Mouse (Mus musculus): ENCODE data around the gene Nr5a1. TPM values are rescaled to one million over a fixed set of nuclear protein-coding genes. Genes with fewer than 3 reads are reported as not detected.

The Nr5a1 gene
- total RNA-seq, 1 experiment: 0.13 TPM

DNA sequence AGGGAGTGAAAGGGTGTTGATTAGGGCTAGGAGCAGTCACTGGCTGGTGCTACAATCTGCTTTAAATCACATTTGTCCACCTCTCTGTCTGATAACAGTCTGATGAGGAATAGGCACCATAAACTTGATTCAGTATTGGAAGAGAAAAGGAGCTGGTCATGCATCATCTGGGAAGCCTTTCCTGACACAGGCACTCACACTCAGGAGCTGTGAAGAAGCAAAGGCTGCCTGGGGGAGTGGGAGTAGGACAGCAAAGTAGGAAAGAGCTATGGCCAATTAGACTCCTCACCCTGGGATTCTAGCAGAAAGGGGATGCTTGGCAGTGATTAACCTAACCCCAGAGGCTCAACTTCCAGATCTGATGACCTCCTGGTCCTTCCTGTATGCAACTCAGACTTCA, 21.4 kb upstream of the Nr5a1 start:
- no peak overlapping the region for H3K4me3 ChIP-seq (ENCODE audit: insufficient read depth in 1 of 2, low read depth in 1 of 2, low read length in 2 of 2, poor library complexity in 1 of 2, severe bottlenecking in 1 of 2)
- no peak for DNase-seq (ENCODE audit: low read depth, low spot score)
- H3K9ac ChIP-seq (ENCODE audit: insufficient read depth, low read depth, low read length, poor library complexity, severe bottlenecking): no peak overlapping the region
- no peak overlapping the region for H3K27ac ChIP-seq (ENCODE audit: insufficient read depth, low read depth, low read length, poor library complexity, severe bottlenecking)
- in situ Hi-C loops (cut with MboI; ENCODE audit: low sequenced_read_pairs in 2 of 2, unreplicated experiment in 2 of 2): no loop called here
- no peak for TF ChIP-seq ZC3H11A (IDR thresholded peaks at IDR 0.05; ENCODE audit: borderline replicate concordance, low read depth, low read length)
- TF ChIP-seq ZNF384 (IDR thresholded peaks at IDR 0.05; ENCODE audit: low read depth, low read length): no peak
- TF ChIP-seq MAFK (IDR thresholded peaks at IDR 0.05; ENCODE audit: insufficient read depth, low read depth, low read length): no peak
- TF ChIP-seq HCFC1 (IDR thresholded peaks at IDR 0.05; ENCODE audit: borderline replicate concordance, insufficient read depth, low read length): no peak
- TF ChIP-seq CHD2 (IDR thresholded peaks at IDR 0.05; ENCODE audit: low read depth, low read length): no peak
- peaks cover 1 to 4% of the 10 kb centered on the region in 2 experiments; a peak in 1 of 4 replicates for H3K4me1 ChIP-seq (ENCODE audit: control insufficient read depth in 2 of 2, insufficient read depth in 2 of 2, low read length in 2 of 2, poor library complexity in 1 of 2)
- H3K9me3 ChIP-seq (ENCODE audit: control insufficient read depth, insufficient read depth, low read depth, low read length): no peaks in the 10 kb centered on the region
- H3K36me3 ChIP-seq (ENCODE audit: control insufficient read depth, insufficient read depth, low read length, poor library complexity, severe bottlenecking): peaks cover 5% of the 10 kb centered on the region; the same call in 1 of the 2 replicates

DNA sequence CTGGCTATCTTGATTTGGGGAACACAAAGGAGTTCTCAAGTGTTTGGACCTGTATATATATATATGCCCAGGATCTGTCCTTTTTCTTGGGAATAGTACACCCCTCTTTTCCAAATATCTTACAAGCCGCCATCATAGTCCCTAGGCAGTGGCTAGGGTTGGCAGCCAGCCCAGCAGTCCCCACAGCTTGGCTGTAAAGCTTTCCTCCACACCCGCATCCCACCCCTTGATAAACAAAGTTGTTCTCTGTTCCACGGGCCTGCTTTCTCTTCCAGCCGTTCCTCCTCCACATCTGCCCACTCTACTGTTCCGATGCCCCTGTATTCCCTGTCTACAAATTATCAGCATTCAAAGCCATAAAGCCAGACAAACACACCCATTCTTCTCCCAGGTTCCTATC, 20.4 kb upstream of the Nr5a1 start:
- TF ChIP-seq MAFK (IDR thresholded peaks at IDR 0.05; ENCODE audit: insufficient read depth, low read depth, low read length): no peak
- TF ChIP-seq ZC3H11A (IDR thresholded peaks at IDR 0.05; ENCODE audit: borderline replicate concordance, low read depth, low read length): no peak
- no peak for TF ChIP-seq CHD2 (IDR thresholded peaks at IDR 0.05; ENCODE audit: low read depth, low read length)
- TF ChIP-seq HCFC1 (IDR thresholded peaks at IDR 0.05; ENCODE audit: borderline replicate concordance, insufficient read depth, low read length): no peak
- no peak for TF ChIP-seq ZNF384 (IDR thresholded peaks at IDR 0.05; ENCODE audit: low read depth, low read length)
- Histone ChIP-seq H3K4me1 (ENCODE audit: control insufficient read depth in 2 of 2, insufficient read depth in 2 of 2, low read length in 2 of 2, poor library complexity in 1 of 2) (peaks cover 1 to 4% of the 10 kb centered on the region in 2 experiments; a peak in 1 of 4 replicates), H3K36me3 (ENCODE audit: control insufficient read depth, insufficient read depth, low read length, poor library complexity, severe bottlenecking) (peaks cover 5% of the 10 kb centered on the region; the same call in 1 of the 2 replicates), H3K9me3 (ENCODE audit: control insufficient read depth, insufficient read depth, low read depth, low read length) (no peaks in the 10 kb centered on the region), H3K4me3 (ENCODE audit: insufficient read depth in 1 of 2, low read depth in 1 of 2, low read length in 2 of 2, poor library complexity in 1 of 2, severe bottlenecking in 1 of 2) (no peak overlapping the region), H3K27ac (ENCODE audit: insufficient read depth, low read depth, low read length, poor library complexity, severe bottlenecking) (no peak overlapping the region), H3K9ac (ENCODE audit: insufficient read depth, low read depth, low read length, poor library complexity, severe bottlenecking) (no peak overlapping the region)
- in situ Hi-C loops (cut with MboI; ENCODE audit: low sequenced_read_pairs in 2 of 2, unreplicated experiment in 2 of 2): no loop called here
- no peak for DNase-seq (ENCODE audit: low read depth, low spot score)

DNA sequence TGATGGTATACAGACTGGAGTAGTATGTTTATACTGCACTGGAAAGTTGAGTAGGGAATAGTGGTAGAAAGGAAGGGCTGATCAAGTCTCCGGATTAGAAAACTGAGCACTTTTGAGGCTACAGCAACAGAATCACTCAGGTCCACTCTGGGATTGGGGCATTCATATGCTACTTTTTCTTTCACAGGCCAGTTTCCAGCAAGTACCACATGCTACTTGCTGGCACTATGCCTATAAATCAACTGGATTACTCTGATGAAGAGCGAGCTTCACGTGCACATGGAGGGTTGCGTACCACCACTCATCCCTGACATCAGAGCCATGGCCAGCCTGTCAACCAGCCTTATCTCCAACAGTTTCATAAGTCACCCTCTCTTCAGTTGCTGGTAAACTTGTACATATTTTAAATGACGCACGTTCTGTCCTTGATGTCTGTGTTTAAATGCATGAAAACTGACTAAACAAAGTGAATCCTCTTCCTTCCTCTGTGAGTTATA, 16.0 kb upstream of the Nr5a1 start:
- Histone ChIP-seq H3K9me3 (ENCODE audit: control insufficient read depth, insufficient read depth, low read depth, low read length) (no peaks in the 10 kb centered on the region), H3K27ac (ENCODE audit: insufficient read depth, low read depth, low read length, poor library complexity, severe bottlenecking) (no peak overlapping the region), H3K36me3 (ENCODE audit: control insufficient read depth, insufficient read depth, low read length, poor library complexity, severe bottlenecking) (no peaks in the 10 kb centered on the region; the same call in none of the 2 replicates), H3K4me1 (ENCODE audit: control insufficient read depth in 2 of 2, insufficient read depth in 2 of 2, low read length in 2 of 2, poor library complexity in 1 of 2) (no peaks in the 10 kb centered on the region), H3K9ac (ENCODE audit: insufficient read depth, low read depth, low read length, poor library complexity, severe bottlenecking) (no peak overlapping the region), H3K4me3 (ENCODE audit: insufficient read depth in 1 of 2, low read depth in 1 of 2, low read length in 2 of 2, poor library complexity in 1 of 2, severe bottlenecking in 1 of 2) (no peak overlapping the region)
- TF ChIP-seq MAFK (IDR thresholded peaks at IDR 0.05; ENCODE audit: insufficient read depth, low read depth, low read length) (no peak), HCFC1 (IDR thresholded peaks at IDR 0.05; ENCODE audit: borderline replicate concordance, insufficient read depth, low read length) (no peak), ZC3H11A (IDR thresholded peaks at IDR 0.05; ENCODE audit: borderline replicate concordance, low read depth, low read length) (no peak), ZNF384 (IDR thresholded peaks at IDR 0.05; ENCODE audit: low read depth, low read length) (no peak), CHD2 (IDR thresholded peaks at IDR 0.05; ENCODE audit: low read depth, low read length) (no peak)
- DNase-seq (ENCODE audit: low read depth, low spot score): no peak
- in situ Hi-C loops (cut with MboI; ENCODE audit: low sequenced_read_pairs in 2 of 2, unreplicated experiment in 2 of 2): no loop called here

DNA sequence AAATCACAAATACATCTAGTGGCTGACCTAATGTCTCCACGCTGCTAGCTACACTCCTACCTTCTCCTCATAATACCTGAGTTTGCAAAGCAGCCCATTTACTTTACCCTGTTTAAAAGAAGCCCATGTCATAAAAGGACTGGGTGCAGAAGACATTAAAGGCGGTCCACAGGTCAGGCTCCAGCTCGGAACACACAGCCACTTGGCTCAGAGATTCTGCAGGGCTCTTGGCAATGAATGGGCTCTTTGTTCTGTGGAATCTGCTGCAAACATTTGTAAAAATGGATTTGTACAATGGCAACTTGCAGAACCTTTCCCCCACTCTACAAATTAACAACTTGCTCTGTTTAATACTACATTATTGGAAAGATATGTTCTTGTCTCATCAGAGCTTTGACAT, 11.1 kb upstream of the Nr5a1 start:
- H3K4me3 ChIP-seq (ENCODE audit: insufficient read depth in 1 of 2, low read depth in 1 of 2, low read length in 2 of 2, poor library complexity in 1 of 2, severe bottlenecking in 1 of 2): no peak overlapping the region
- no peaks in the 10 kb centered on the region for H3K9me3 ChIP-seq (ENCODE audit: control insufficient read depth, insufficient read depth, low read depth, low read length)
- no peak overlapping the region for H3K27ac ChIP-seq (ENCODE audit: insufficient read depth, low read depth, low read length, poor library complexity, severe bottlenecking)
- in situ Hi-C loops (cut with MboI; ENCODE audit: low sequenced_read_pairs in 2 of 2, unreplicated experiment in 2 of 2): no loop called here
- H3K36me3 ChIP-seq (ENCODE audit: control insufficient read depth, insufficient read depth, low read length, poor library complexity, severe bottlenecking): no peaks in the 10 kb centered on the region; the same call in none of the 2 replicates
- DNase-seq (ENCODE audit: low read depth, low spot score): no peak
- H3K4me1 ChIP-seq (ENCODE audit: control insufficient read depth in 2 of 2, insufficient read depth in 2 of 2, low read length in 2 of 2, poor library complexity in 1 of 2): peaks cover 0 to 3% of the 10 kb centered on the region in 2 experiments; a peak in 1 of 4 replicates
- TF ChIP-seq CHD2 (IDR thresholded peaks at IDR 0.05; ENCODE audit: low read depth, low read length) (no peak), ZC3H11A (IDR thresholded peaks at IDR 0.05; ENCODE audit: borderline replicate concordance, low read depth, low read length) (no peak), HCFC1 (IDR thresholded peaks at IDR 0.05; ENCODE audit: borderline replicate concordance, insufficient read depth, low read length) (no peak), MAFK (IDR thresholded peaks at IDR 0.05; ENCODE audit: insufficient read depth, low read depth, low read length) (no peak), ZNF384 (IDR thresholded peaks at IDR 0.05; ENCODE audit: low read depth, low read length) (no peak)
- no peak overlapping the region for H3K9ac ChIP-seq (ENCODE audit: insufficient read depth, low read depth, low read length, poor library complexity, severe bottlenecking)
